ENCODE assay signal across 1 mouse cellular context in genomic region chr14:60524869-60525268, GRCm38 (mm10).
"Had no signal": no experiment of that assay in that cellular context is flagged by ENCODE, and none has a peak within 500 bp of the region (broad histone marks: within the 10 kb centered on the region; RNA-seq: fewer than 3 reads in every experiment).

No protein-coding gene starts in this region.

- ATAC-seq: intestine, postnatal 0 days had no signal
